Mouse (Mus musculus) neural tube, embryonic 12.5 days (tissue): ENCODE data around the gene Olfr1412. TPM values are rescaled to one million over a fixed set of nuclear protein-coding genes. Genes with fewer than 3 reads are reported as not detected.

ENCODE experiments used
- ATAC-seq: fragments of 200-750 bp; cut with Nextera tagmentation; 2 replicates; pipeline ENCODE4 v1.8.0; 2017; ENCODE audit warnings: low read depth, mild to moderate bottlenecking, moderate TSS enrichment, moderate library complexity; ENCODE audit not compliant: low FRiP score
- H3K27ac ChIP-seq: fragments of 300-500 bp; sonication (generic); 2 replicates; pipeline ENCODE4 v1.5.1; 2016
- H3K27me3 ChIP-seq: fragments of 300-500 bp; sonication (generic); replicated peaks from 2 replicates; pipeline ENCODE4 v1.6.1; 2016; ENCODE audit warnings: mild to moderate bottlenecking
- H3K36me3 ChIP-seq: fragments of 300-500 bp; sonication (generic); 2 replicates; pipeline ENCODE4 v1.6.1; 2016; ENCODE audit warnings: mild to moderate bottlenecking
- H3K4me1 ChIP-seq: fragments of 300-500 bp; sonication (generic); 2 replicates; pipeline ENCODE4 v1.6.1; 2016
- H3K4me2 ChIP-seq: fragments of 300-500 bp; sonication (generic); replicated peaks from 2 replicates; pipeline ENCODE4 v1.6.1; 2016; ENCODE audit warnings: mild to moderate bottlenecking
- H3K4me3 ChIP-seq: fragments of 300-500 bp; sonication (generic); 2 replicates; pipeline ENCODE4 v1.5.1; 2016
- H3K9ac ChIP-seq: fragments of 300-500 bp; sonication (generic); 2 replicates; pipeline ENCODE4 v1.6.1; 2016; ENCODE audit warnings: mild to moderate bottlenecking
- H3K9me3 ChIP-seq: fragments of 300-500 bp; sonication (generic); 2 replicates; pipeline ENCODE4 v1.6.1; 2016; ENCODE audit warnings: mild to moderate bottlenecking
- WGBS: fragments of 180-500 bp; shearing (Covaris S2); methylation state at CpG from one replicate; pipeline ENCODE4 v1.1.7; 2016; 5-methylcytosine and 5-hydroxymethylcytosine counted together
- polyA plus RNA-seq: library from polyadenylated mRNA; unstranded; fragments of >200 nt; fragmentation: Nextera tagmentation; extraction: Ambion mirVana; gene quantifications from 2 replicates; pipeline ENCODE4 v1.2.1, GENCODE M21; 2016

Olfr1412 gene
- polyA plus RNA-seq, 1 experiment from 2014 or later, result not detected

- Histone ChIP-seq H3K9me3 (no peaks in the 10 kb centered on the region), H3K4me1 (peaks cover 20% of the 10 kb centered on the region), H3K9ac (0 out of 2 replicates have a peak overlapping the region, but pooled peaks have one; percentile 93), H3K4me2 (peak overlapping the region; percentile 98), H3K36me3 (peaks cover 31% of the 10 kb centered on the region), H3K4me3 (peak overlapping the region; percentile 88; the same call in 1 of the 2 replicates), H3K27me3 (no peaks in the 10 kb centered on the region), H3K27ac (no peak overlapping the region)
- WGBS, result 92% methylated on average over 6 of the region's 6 CpGs
- ATAC-seq, result no peak
Measured at GRCm38 (mm10) chr1:92640393-92640792, 54.8 kb downstream of the Olfr1412 start.

Other genes starting within 250 kb of the Olfr1412 start
- 251 and 254 TPM in 2 replicates for gene Ndufa10, start 111.9 kb upstream of the Olfr1412 start, polyA plus RNA-seq
- gene Olfr1416, start 100.7 kb upstream of the Olfr1412 start, polyA plus RNA-seq, result not detected in 2 replicates
- not detected in 2 replicates for gene Olfr1415, start 89.7 kb upstream of the Olfr1412 start, polyA plus RNA-seq
- gene Olfr1414, start 67.1 kb upstream of the Olfr1412 start, polyA plus RNA-seq, result not detected in 2 replicates
- not detected in 2 replicates for gene Olfr1413, start 14.5 kb upstream of the Olfr1412 start, polyA plus RNA-seq
- not detected in 2 replicates for gene Olfr1411, start 8.6 kb downstream of the Olfr1412 start, polyA plus RNA-seq
- gene Olfr1410, start 20.0 kb downstream of the Olfr1412 start, polyA plus RNA-seq, result not detected in 2 replicates
- gene Olfr12, start 32.0 kb downstream of the Olfr1412 start, polyA plus RNA-seq, result not detected in 2 replicates
- gene Cops9, start 56.2 kb downstream of the Olfr1412 start, polyA plus RNA-seq, result 433 and 441 TPM in 2 replicates
- 0.22 TPM in 1 of 2 replicates, not detected in the other for gene Otos, start 63.1 kb downstream of the Olfr1412 start, polyA plus RNA-seq
- 70.0 and 74.9 TPM in 2 replicates for gene Gpc1, start 245.9 kb downstream of the Olfr1412 start, polyA plus RNA-seq